Mouse (Mus musculus): Measurements from ENCODE around the gene Gm17067. TPM values are rescaled to one million over a fixed set of nuclear protein-coding genes. Genes with fewer than 3 reads are reported as not detected.
A peak's percentile ranks its signal among the peaks of the same experiment; 100 is the strongest.
"Not testable (repeated sequence)": the region's sequence is repeated elsewhere in the genome, so short reads cannot be mapped to it uniquely, and the experiment has no call there.

Gene Gm17067
- under 1 TPM; 0.13 to 0.42 TPM for total RNA-seq (2021)
- long read RNA-seq, experiment 1, result 0 reads
- long read RNA-seq, experiment 2, result 0 reads

- DNase-seq (ENCODE audit: low spot score in 2 of 2), result not testable (repeated sequence)
These were observed at the start of gene Gm17067 for GRCm38 (mm10) chr7:42726917-42727316. TSS of gene Gm17067 (minus strand) at chr7:42727017.

GRCm38 (mm10) chr7:42749836-42750235 lies 23.0 kb upstream of the Gm17067 start:
- no peak for DNase-seq (ENCODE audit: low spot score in 2 of 2)

GRCm38 (mm10) chr7:42738536-42739210 lies 11.9 kb upstream of the Gm17067 start:
- DNase-seq (ENCODE audit: low spot score in 2 of 2), result no peak

GRCm38 (mm10) chr7:42693251-42693650 lies 33.6 kb downstream of the Gm17067 start:
- not testable (repeated sequence) for DNase-seq (ENCODE audit: low spot score in 2 of 2)

GRCm38 (mm10) chr7:42692362-42693158 lies 34.3 kb downstream of the Gm17067 start, which contains the start of gene Zfp975:
TSS of gene Zfp975 (minus strand) at chr7:42692742.
- peak; percentile 64 to 73 for DNase-seq (ENCODE audit: low spot score in 2 of 2)

- not testable (repeated sequence) for DNase-seq (ENCODE audit: low spot score in 2 of 2)
These were observed 46.7 kb downstream of the Gm17067 start for GRCm38 (mm10) chr7:42680081-42680480.

- not testable (repeated sequence) for DNase-seq (ENCODE audit: low spot score in 2 of 2)
These were observed 47.2 kb downstream of the Gm17067 start for GRCm38 (mm10) chr7:42679646-42680045.

- DNase-seq (ENCODE audit: low spot score in 2 of 2), result not testable (repeated sequence)
These were observed 66.7 kb downstream of the Gm17067 start for GRCm38 (mm10) chr7:42660140-42660539.

Other genes with a start within 250 kb of the Gm17067 start
- 10 to 100 TPM; 11.3 to 11.8 TPM for gene Zfp141, start 221.3 kb downstream of the Gm17067 start, total RNA-seq (2021)
- not detected for gene Gm21028, start 148.4 kb downstream of the Gm17067 start, total RNA-seq (2021)
- under 1 TPM; 0.63 to 0.77 TPM for gene Zfp977, start 134.5 kb downstream of the Gm17067 start, total RNA-seq (2021)
- gene Zfp976, start 84.4 kb downstream of the Gm17067 start, total RNA-seq (2021), result 1 to 10 TPM; 3.8 to 4.0 TPM
- gene Zfp975, start 34.3 kb downstream of the Gm17067 start, total RNA-seq (2021), result 1 to 10 TPM; 3.5 to 4.7 TPM
- not detected for gene Vmn2r62, start 66.5 kb upstream of the Gm17067 start, total RNA-seq (2021)
- gene Gm2381, start 140.2 kb upstream of the Gm17067 start, total RNA-seq (2021), result under 1 TPM in 1 of 2 experiments, not detected in 1; 0.10 TPM
- not detected for gene Vmn2r63, start 206.8 kb upstream of the Gm17067 start, total RNA-seq (2021)

All from adrenal gland, adult 18-20 months (tissue).